Mouse (Mus musculus) intestine, embryonic 14.5 days (tissue): ENCODE data around the gene Gipc3. TPM values are rescaled to one million over a fixed set of nuclear protein-coding genes. Genes with fewer than 3 reads are reported as not detected.

Source experiments
- ATAC-seq: fragments of 200-750 bp; cut with Nextera tagmentation; replicated peaks from 2 replicates; pipeline ENCODE4 v1.8.0; 2017; ENCODE audit warnings: low read depth, moderate number of reproducible peaks, moderate TSS enrichment, moderate library complexity; ENCODE audit not compliant: low FRiP score, low TSS enrichment
- DNase-seq: peaks from one replicate; pipeline ENCODE4 v3.0.0-alpha.2; 2018; ENCODE audit warnings: low spot score
- H3K27ac ChIP-seq: fragments of 300-500 bp; sonication (generic); 2 replicates; pipeline ENCODE4 v1.5.1; 2014; ENCODE audit warnings: low read depth, mild to moderate bottlenecking, control low read depth
- H3K27me3 ChIP-seq: fragments of 300-500 bp; sonication (generic); replicated peaks from 2 replicates; pipeline ENCODE4 v1.6.1; 2014; ENCODE audit warnings: low read length, control low read depth; ENCODE audit not compliant: control insufficient read depth, insufficient read depth
- H3K36me3 ChIP-seq: fragments of 300-500 bp; sonication (generic); 2 replicates; pipeline ENCODE4 v1.6.1; 2014; ENCODE audit warnings: low read length, control low read depth; ENCODE audit not compliant: control insufficient read depth, insufficient read depth
- H3K4me1 ChIP-seq: fragments of 300-500 bp; sonication (generic); replicated peaks from 2 replicates; pipeline ENCODE4 v1.6.1; 2014; ENCODE audit warnings: low read length, control low read depth, mixed read lengths; ENCODE audit not compliant: control insufficient read depth, insufficient read depth
- H3K4me2 ChIP-seq: fragments of 300-500 bp; sonication (generic); 2 replicates; pipeline ENCODE4 v1.6.1; 2014; ENCODE audit warnings: low read length
- H3K4me3 ChIP-seq: fragments of 300-500 bp; sonication (generic); 2 replicates; pipeline ENCODE4 v1.5.1; 2014; ENCODE audit warnings: low read depth, low read length, control low read depth, mixed read lengths
- H3K9ac ChIP-seq: fragments of 300-500 bp; sonication (generic); 2 replicates; pipeline ENCODE4 v1.6.1; 2014; ENCODE audit warnings: mild to moderate bottlenecking, low read length
- H3K9me3 ChIP-seq: fragments of 300-500 bp; sonication (generic); 2 replicates; pipeline ENCODE4 v1.6.1; 2016; ENCODE audit warnings: low read length, control low read depth; ENCODE audit not compliant: control insufficient read depth
- WGBS: fragments of 180-500 bp; shearing (Covaris S2); extraction: QIAGEN DNeasy Blood & Tissue Kit; methylation state at CpG from one replicate; pipeline ENCODE4 v1.1.7; 2014; 5-methylcytosine and 5-hydroxymethylcytosine counted together
- polyA plus RNA-seq: library from polyadenylated mRNA; unstranded; fragments of >200 nt; fragmentation: Nextera tagmentation; extraction: Ambion mirVana; gene quantifications from 2 replicates; pipeline ENCODE4 v1.2.1, GENCODE M21; 2014

Gene Gipc3
- polyA plus RNA-seq, 1 experiment from 2014 or later: 0.07 TPM

DNA sequence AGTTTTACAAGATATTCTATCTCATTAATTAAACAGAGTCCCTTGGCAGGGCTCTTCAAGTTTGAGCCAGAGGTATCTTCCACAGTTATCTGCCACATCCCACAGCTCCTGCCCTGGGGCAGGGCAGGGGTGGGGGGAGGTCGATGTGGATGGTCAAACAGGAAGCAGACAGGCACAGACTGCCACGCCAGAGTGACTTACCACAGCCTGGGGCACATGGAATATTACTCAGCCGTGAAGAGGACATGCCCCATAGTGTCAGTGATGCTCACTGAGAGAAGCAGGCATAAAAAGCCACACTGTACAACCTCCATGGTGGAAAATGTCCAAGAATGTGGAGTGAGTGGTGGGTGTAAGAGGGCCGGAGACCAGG lies 2.1 kb upstream of the Gipc3 start:
- Histone ChIP-seq H3K36me3 (peaks cover 6% of the 10 kb centered on the region), H3K9me3 (no peaks in the 10 kb centered on the region), H3K27ac (no peak overlapping the region), H3K4me1 (peaks cover 34% of the 10 kb centered on the region), H3K9ac (no peak overlapping the region), H3K27me3 (peaks cover 33% of the 10 kb centered on the region), H3K4me3 (no peak overlapping the region), H3K4me2 (no peak overlapping the region)
- ATAC-seq (no peak), DNase-seq (no peak)
- WGBS: 89% methylated on average over 4 of the region's 4 CpGs

DNA sequence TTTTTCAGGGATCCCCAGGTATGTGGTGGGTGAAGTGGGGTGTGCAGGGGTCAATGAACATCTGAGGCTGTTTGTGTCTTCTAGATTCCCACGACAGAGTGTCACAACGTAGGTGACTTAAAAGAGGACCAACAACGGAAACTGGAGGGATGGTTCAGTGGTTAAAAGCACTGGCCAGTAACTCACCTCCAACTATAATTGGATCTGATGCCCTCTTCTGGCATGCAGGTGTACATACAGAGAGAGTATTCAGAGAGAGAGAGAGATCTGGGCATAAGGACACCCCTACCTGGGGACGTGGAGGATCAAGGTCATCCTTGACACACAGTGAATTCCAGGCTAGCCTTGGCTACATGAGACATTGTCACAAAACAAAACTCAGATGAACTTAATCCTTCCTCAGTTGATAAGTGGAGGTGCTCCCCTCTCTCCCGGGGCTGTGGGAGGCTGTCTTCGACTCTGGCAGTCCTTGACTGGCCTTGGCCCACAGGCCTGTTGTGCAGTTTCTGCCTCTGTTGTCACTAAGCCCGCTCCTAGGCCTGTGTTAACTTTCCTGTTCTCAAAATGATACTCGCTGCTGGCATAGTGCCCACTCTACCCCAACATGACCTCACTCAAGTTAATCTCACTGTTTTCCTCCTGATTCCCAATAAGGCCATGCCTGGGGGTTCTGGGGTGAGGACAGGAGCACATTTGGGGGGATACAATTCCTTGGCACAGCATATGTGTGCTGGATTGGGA lies 1.5 kb upstream of the Gipc3 start:
- WGBS: 51% methylated on average over 8 of the region's 8 CpGs
- H3K9me3 ChIP-seq: no peaks in the 10 kb centered on the region
- no peak overlapping the region for H3K4me3 ChIP-seq
- H3K27me3 ChIP-seq: peaks cover 33% of the 10 kb centered on the region
- H3K27ac ChIP-seq: no peak overlapping the region
- peaks cover 6% of the 10 kb centered on the region for H3K36me3 ChIP-seq
- H3K4me2 ChIP-seq: no peak overlapping the region
- no peak overlapping the region for H3K9ac ChIP-seq
- no peak for ATAC-seq
- no peak for DNase-seq
- H3K4me1 ChIP-seq: peaks cover 32% of the 10 kb centered on the region

DNA sequence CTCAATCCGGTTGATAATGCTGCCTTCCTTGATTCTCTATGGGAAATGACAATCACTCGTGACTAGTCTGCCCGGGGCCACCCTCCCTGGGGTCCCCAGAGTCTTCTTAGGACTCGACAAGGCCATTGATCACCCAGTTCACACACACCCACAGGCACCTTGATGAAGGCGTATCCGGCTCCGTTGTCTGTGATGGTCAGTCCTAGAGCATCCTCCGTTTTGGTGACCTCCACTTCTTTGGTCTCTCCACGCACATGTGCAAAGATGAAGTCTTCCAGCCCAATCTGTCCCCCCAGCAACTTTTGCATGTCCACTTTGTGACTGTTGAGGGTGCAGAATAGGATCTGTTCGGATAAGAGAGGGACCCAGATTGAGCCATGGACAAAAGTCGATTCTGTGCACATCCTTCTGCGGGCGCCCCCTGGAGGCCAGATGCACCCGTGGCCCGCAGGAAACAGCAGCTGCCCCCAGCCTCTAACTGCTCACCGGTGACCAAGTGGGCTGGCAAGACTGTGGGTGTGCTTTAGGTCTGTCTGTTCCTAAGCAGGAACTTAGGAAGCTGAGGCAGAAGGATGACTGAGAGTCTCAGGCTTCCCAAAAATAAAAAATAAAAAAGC lies 1.6 kb downstream of the Gipc3 start:
- H3K27ac ChIP-seq: no peak overlapping the region
- no peak for ATAC-seq
- peaks cover 15% of the 10 kb centered on the region for H3K4me1 ChIP-seq
- H3K9me3 ChIP-seq: no peaks in the 10 kb centered on the region
- no peaks in the 10 kb centered on the region for H3K36me3 ChIP-seq
- no peak overlapping the region for H3K4me3 ChIP-seq
- H3K27me3 ChIP-seq: peaks cover 36% of the 10 kb centered on the region
- peak; percentile 87 for DNase-seq
- WGBS: 34% methylated on average over 16 of the region's 16 CpGs
- H3K4me2 ChIP-seq: no peak overlapping the region
- no peak overlapping the region for H3K9ac ChIP-seq

DNA sequence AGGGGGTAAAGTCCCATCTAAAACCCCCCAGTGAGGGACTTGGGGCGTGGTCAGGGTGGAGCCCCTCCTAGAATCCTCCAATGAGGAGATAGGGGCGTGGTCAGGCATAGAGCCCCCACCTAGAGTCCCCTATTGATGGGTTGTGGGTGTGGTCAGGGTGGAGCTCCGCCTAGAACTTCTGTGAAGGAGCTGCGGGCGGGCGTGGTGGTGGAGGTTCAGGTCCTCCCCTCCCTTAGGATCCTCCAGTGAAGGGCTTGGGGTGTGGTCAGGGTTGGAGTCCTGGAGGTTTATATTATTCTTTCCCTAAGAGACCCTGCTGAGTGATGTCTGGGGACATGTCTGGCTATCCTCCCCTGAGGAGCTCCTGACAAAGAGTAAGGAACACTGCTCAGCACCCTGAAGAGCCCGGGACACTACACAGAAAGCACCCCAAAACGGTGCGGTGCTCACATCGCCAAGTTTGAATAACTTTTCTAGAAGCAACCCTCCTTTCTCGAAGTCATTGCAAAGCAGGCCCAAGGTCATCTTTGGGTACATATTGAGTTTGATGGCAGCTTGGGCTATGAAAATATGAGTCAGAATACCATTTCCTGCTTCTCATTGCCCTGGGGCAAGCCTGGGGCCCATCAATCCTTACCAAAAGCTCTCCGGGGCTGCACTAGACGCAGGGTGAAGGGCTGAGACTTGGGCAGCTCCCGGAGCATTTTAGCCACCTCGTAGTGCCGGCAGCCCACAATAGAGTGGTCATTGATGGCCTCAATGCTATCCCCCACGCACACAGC lies 2.3 kb downstream of the Gipc3 start:
- H3K9me3 ChIP-seq: no peaks in the 10 kb centered on the region
- H3K36me3 ChIP-seq: no peaks in the 10 kb centered on the region
- peaks cover 36% of the 10 kb centered on the region for H3K27me3 ChIP-seq
- WGBS: 43% methylated on average over 17 of the region's 17 CpGs
- no peak overlapping the region for H3K4me3 ChIP-seq
- DNase-seq: no peak
- H3K27ac ChIP-seq: no peak overlapping the region
- no peak overlapping the region for H3K9ac ChIP-seq
- peaks cover 19% of the 10 kb centered on the region for H3K4me1 ChIP-seq
- ATAC-seq: no peak
- no peak overlapping the region for H3K4me2 ChIP-seq

DNA sequence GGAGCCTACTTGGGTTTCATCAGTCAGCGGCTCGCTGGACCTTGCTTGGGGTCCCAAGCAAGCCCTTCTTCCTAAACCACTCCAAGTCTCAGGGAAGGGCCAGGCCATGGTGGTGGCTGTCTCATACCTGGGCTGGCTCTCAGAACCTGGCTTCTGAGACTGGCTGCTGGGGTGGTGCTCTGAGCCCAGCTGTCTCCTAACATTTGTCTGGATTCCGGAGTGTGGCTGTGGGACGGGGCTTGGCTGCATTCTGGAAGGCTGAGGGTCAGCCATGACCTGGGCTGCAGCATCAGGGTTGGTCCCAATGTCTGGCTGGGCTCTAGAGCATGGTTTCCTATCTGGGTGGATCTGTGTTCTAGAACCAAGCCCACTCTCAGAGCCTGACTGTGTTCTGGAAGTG lies 6.5 kb downstream of the Gipc3 start:
- no peak for ATAC-seq

DNA sequence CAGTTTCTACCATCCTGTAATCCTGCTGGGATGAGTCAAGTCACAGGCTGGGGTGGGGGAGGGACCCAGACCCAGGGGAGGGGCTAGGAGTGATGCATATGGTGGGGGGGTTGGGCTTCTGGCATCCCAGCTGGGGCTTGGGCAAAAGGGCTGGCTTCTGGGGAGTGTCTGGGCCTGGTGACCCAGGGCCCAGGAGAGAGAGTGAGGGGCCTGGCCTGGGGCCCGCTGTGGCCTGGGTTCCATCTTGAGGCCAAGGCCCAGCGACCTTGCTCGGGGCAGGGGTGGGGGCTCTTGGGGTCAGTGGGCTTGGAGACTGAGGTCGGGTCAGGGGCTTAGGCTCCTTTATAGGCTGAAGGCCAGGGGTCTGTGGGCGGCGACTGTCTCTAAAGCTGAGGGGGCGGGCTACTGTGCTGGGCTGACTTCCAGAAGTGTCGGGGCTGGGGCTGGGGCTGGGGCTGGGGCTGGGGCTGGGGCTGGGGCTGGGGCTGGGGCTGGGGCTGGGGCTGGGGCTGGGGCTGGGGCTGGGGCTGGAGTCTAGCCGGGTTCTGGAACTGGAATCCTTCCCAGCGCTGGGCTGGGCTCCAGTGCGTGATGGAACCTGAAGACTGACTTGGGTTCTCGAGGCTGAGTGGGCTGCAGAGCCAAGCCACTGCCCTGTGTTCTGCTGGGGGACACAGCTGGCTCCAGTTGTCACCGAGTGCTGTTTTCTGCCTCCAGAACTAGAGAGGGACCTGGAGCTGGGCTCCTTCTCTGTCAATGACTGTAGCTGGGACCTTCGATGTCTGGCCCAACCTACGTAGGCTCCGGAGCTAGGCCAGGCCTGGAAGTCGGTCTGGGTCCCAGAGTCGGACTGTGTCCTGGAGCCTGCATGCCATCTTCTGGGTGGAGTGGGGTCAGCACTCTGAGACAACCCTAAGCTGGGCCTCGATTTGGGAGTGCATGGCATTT lies 7.4 kb downstream of the Gipc3 start:
- Histone ChIP-seq H3K4me3 (0 out of 2 replicates have a peak overlapping the region, but pooled peaks have one; percentile 6), H3K36me3 (no peaks in the 10 kb centered on the region), H3K9me3 (no peaks in the 10 kb centered on the region), H3K4me2 (peak overlapping the region; percentile 31; the same call in 1 of the 2 replicates), H3K27me3 (peaks cover 9% of the 10 kb centered on the region; the same call in 1 of the 2 replicates), H3K27ac (peak overlapping the region; percentile 80), H3K4me1 (peaks cover 28% of the 10 kb centered on the region), H3K9ac (peak overlapping the region; percentile 11; the same call in 1 of the 2 replicates)
- 43% methylated on average over 19 of the region's 19 CpGs for WGBS
- ATAC-seq: peak; percentile 33; the same call in 1 of the 2 replicates
- no peak for DNase-seq

More for the DNA sequence above, 6.5 kb downstream of the Gipc3 start:
- peak overlapping the region; percentile 80; the same call in 1 of the 2 replicates for H3K27ac ChIP-seq
- H3K9me3 ChIP-seq: no peaks in the 10 kb centered on the region
- H3K4me2 ChIP-seq: no peak overlapping the region
- H3K4me3 ChIP-seq: no peak overlapping the region
- peaks cover 31% of the 10 kb centered on the region for H3K4me1 ChIP-seq
- peaks cover 9% of the 10 kb centered on the region; the same call in 1 of the 2 replicates for H3K27me3 ChIP-seq
- DNase-seq: no peak
- no peak overlapping the region for H3K9ac ChIP-seq
- no peaks in the 10 kb centered on the region for H3K36me3 ChIP-seq
- WGBS: 89% methylated on average over 4 of the region's 4 CpGs

DNA sequence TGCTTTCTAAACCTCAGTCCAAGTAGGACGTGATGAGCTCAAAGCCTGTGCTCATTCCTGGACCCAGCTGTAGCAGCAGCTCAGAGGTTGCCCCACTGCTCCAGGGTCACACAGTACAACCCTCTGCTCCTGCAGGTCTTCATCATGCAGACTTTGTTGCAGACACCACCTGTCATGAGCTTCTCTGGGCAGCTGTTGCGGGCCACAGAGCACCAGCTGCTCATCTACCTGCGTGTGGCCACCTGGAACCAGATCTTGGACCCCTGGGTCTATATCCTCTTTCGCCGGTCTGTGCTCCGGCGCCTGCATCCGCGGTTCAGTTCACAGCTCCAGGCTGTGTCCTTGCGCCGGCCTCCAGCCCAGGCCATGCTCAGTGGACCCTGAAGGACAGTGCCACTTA lies 8.7 kb downstream of the Gipc3 start:
- Histone ChIP-seq H3K27me3 (peaks cover 9% of the 10 kb centered on the region; the same call in 1 of the 2 replicates), H3K9me3 (no peaks in the 10 kb centered on the region), H3K27ac (no peak overlapping the region), H3K4me3 (no peak overlapping the region), H3K9ac (no peak overlapping the region), H3K36me3 (no peaks in the 10 kb centered on the region), H3K4me2 (no peak overlapping the region), H3K4me1 (peaks cover 38% of the 10 kb centered on the region)
- no peak for ATAC-seq
- DNase-seq: no peak
- WGBS: 67% methylated on average over 11 of the region's 11 CpGs
